Mouse (Mus musculus): ENCODE data around the gene Tmprss9. TPM values are rescaled to one million over a fixed set of nuclear protein-coding genes. Genes with fewer than 3 reads are reported as not detected.

The Tmprss9 gene
- total and polyA plus RNA-seq, 3 experiments = 0.15 to 0.25 TPM; not detected in 1

- Histone ChIP-seq H3K27me3 (ENCODE audit: control insufficient read depth in 1 of 2, insufficient read depth in 2 of 2, low read length in 2 of 2) (no peaks in the 10 kb centered on the region; a peak in 1 of 4 replicates), H3K27ac (ENCODE audit: control insufficient read depth, low read depth, low read length) (no peak overlapping the region), H3K4me3 (ENCODE audit: control insufficient read depth in 1 of 2, insufficient read depth in 1 of 2, low read depth in 2 of 2, low read length in 2 of 2) (no peak overlapping the region)
These were observed 36.0 kb upstream of the Tmprss9 start for GRCm38 (mm10) chr10:80835617-80836016.

DNA sequence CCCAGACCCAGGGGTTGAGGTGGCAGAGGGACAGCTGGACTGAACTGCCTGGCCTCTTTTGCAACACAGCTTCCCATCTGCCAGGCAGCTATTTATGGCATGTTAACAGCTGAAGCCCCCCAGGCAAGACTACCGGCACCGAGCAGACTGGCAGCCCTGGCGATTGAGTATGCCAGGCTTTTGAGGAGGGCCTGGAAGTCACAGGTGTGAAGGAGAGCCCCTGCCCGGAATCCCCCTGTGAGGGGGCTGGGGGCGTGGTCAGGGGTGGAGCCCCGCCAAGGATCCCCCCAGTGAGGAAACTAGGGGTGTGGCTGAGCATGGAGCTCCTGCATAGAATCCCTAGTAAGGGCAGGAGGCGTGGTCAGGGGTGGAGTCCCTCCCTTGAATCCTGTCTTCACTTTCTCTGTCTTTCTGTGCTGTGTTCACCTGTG lies 34.7 kb upstream of the Tmprss9 start:
- H3K4me3 ChIP-seq (ENCODE audit: control insufficient read depth in 1 of 2, insufficient read depth in 1 of 2, low read depth in 2 of 2, low read length in 2 of 2) = no peak overlapping the region
- H3K9ac ChIP-seq (ENCODE audit: control insufficient read depth, low read depth, low read length, poor library complexity, severe bottlenecking) = no peak overlapping the region
- TF ChIP-seq ZC3H11A (IDR thresholded peaks at IDR 0.05; ENCODE audit: low read depth, low read length) (no peak), MYC (IDR thresholded peaks at IDR 0.05; ENCODE audit: low read depth, low read length) (no peak), USF2 (IDR thresholded peaks at IDR 0.05; ENCODE audit: borderline replicate concordance in 1 of 2, insufficient read depth in 1 of 2, low read depth in 1 of 2, low read length in 2 of 2) (no peak), ETS1 (IDR thresholded peaks at IDR 0.05; ENCODE audit: low read depth, low read length) (no peak), ZKSCAN1 (IDR thresholded peaks at IDR 0.05; ENCODE audit: low read depth, low read length) (no peak), POLR2A (IDR thresholded peaks at IDR 0.05; ENCODE audit: control insufficient read depth in 1 of 2, insufficient read depth in 1 of 2, low read depth in 1 of 2, low read length in 2 of 2, poor library complexity in 1 of 2) (no peak), SMC3 (IDR thresholded peaks at IDR 0.05; ENCODE audit: low read depth, low read length) (no peak), TBP (IDR thresholded peaks at IDR 0.05; ENCODE audit: low read depth, low read length) (no peak), ELF1 (IDR thresholded peaks at IDR 0.05; ENCODE audit: low read depth, low read length) (no peak), CTCF (IDR thresholded peaks at IDR 0.05 in 2 of 3, conservative IDR thresholded peaks at IDR 0.05 in 1 of 3; ENCODE audit: control insufficient read depth in 1 of 3, insufficient read depth in 1 of 3, low read depth in 2 of 3, low read length in 3 of 3, poor library complexity in 1 of 3, severe bottlenecking in 1 of 3) (no peak), MAZ (IDR thresholded peaks at IDR 0.05; ENCODE audit: low read depth, low read length) (no peak), CHD2 (IDR thresholded peaks at IDR 0.05; ENCODE audit: low read length) (no peak), JUND (IDR thresholded peaks at IDR 0.05; ENCODE audit: low read depth, low read length) (no peak), E2F4 (IDR thresholded peaks at IDR 0.05; ENCODE audit: borderline replicate concordance, low read depth, low read length) (no peak), POLR2AphosphoS2 (IDR thresholded peaks at IDR 0.05; ENCODE audit: low read length) (no peak)
- H3K9me3 ChIP-seq (replicated peaks; ENCODE audit: insufficient read depth, low read length) = no peaks in the 10 kb centered on the region
- H3K27ac ChIP-seq (ENCODE audit: control insufficient read depth, low read depth, low read length) = no peak overlapping the region
- H3K79me2 ChIP-seq (ENCODE audit: control insufficient read depth, insufficient read depth, low read length, poor library complexity) = no peaks in the 10 kb centered on the region
- no peaks in the 10 kb centered on the region; a peak in 1 of 4 replicates for H3K27me3 ChIP-seq (ENCODE audit: control insufficient read depth in 1 of 2, insufficient read depth in 2 of 2, low read length in 2 of 2)
- DNase-seq (ENCODE audit: low read depth, low spot score) = no peak
- no peaks in the 10 kb centered on the region for H3K36me3 ChIP-seq (ENCODE audit: control insufficient read depth in 1 of 2, insufficient read depth in 2 of 2, low read length in 2 of 2)
- H3K4me1 ChIP-seq (ENCODE audit: control insufficient read depth in 1 of 2, insufficient read depth in 2 of 2, low read length in 2 of 2) = no peaks in the 10 kb centered on the region

More at GRCm38 (mm10) chr10:80835617-80836016, 36.0 kb upstream of the Tmprss9 start:
- Histone ChIP-seq H3K9ac (ENCODE audit: control insufficient read depth, low read depth, low read length, poor library complexity, severe bottlenecking) (no peak overlapping the region), H3K9me3 (replicated peaks; ENCODE audit: insufficient read depth, low read length) (no peaks in the 10 kb centered on the region), H3K36me3 (ENCODE audit: control insufficient read depth in 1 of 2, insufficient read depth in 2 of 2, low read length in 2 of 2) (peaks cover 0 to 2% of the 10 kb centered on the region in 2 experiments; a peak in 1 of 4 replicates), H3K79me2 (ENCODE audit: control insufficient read depth, insufficient read depth, low read length, poor library complexity) (no peaks in the 10 kb centered on the region), H3K4me1 (ENCODE audit: control insufficient read depth in 1 of 2, insufficient read depth in 2 of 2, low read length in 2 of 2) (peaks cover 2 to 4% of the 10 kb centered on the region in 2 experiments; a peak in 3 of 4 replicates)
- DNase-seq (ENCODE audit: low read depth, low spot score) = no peak
- no peak for TF ChIP-seq ZC3H11A (IDR thresholded peaks at IDR 0.05; ENCODE audit: low read depth, low read length)
- TF ChIP-seq RAD21 (IDR thresholded peaks at IDR 0.05; ENCODE audit: low read depth, low read length) = no peak
- no peak for TF ChIP-seq MAFK (IDR thresholded peaks at IDR 0.05; ENCODE audit: borderline replicate concordance, low read depth, low read length)
- no peak for TF ChIP-seq MEF2A (IDR thresholded peaks at IDR 0.05; ENCODE audit: extremely low read depth, insufficient replicate concordance, low read depth, low read length, poor library complexity, severe bottlenecking)
- TF ChIP-seq CTCF (IDR thresholded peaks at IDR 0.05 in 2 of 3, conservative IDR thresholded peaks at IDR 0.05 in 1 of 3; ENCODE audit: control insufficient read depth in 1 of 3, insufficient read depth in 1 of 3, low read depth in 2 of 3, low read length in 3 of 3, poor library complexity in 1 of 3, severe bottlenecking in 1 of 3) = no peak
